Mouse (Mus musculus) embryo, embryonic 10 days (tissue): Measurements from ENCODE around the gene Rbm38.

ENCODE experiments used
- DNase-seq: peaks from one replicate; pipeline ENCODE4 v3.0.0-alpha.2; 2015; ENCODE audit warnings: low spot score

Rbm38 gene

GRCm38 (mm10) chr2:173020430-173020829 lies at the start of gene Rbm38:
Gene Rbm38 (plus strand): TSS chr2:173020498.
- no peak for DNase-seq

- DNase-seq: no peak
Measured at GRCm38 (mm10) chr2:172971865-172972264, 48.4 kb upstream of the Rbm38 start.

- DNase-seq: no peak
Measured at GRCm38 (mm10) chr2:172973806-172974565, 46.3 kb upstream of the Rbm38 start.

- DNase-seq: no peak
Measured at GRCm38 (mm10) chr2:172974701-172975100, 45.6 kb upstream of the Rbm38 start.

DNA sequence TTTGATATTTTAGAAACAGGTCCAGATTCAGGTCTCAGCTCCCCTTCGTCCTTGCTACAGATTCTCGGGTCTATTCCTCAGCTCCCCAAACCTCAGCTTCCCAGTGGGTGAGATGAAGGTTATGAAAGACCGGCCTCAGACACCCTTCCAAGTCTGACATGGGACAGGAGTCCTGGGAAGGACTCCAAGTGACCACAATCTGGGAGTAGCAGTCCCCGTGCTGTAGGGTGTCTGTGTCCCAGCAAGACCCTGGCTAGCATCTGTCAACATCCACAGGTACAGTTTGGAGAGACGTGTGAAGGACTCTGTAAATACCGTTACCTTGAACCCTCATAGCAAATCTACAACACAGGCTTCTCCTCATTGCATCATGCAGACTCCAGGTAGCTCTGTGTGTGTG lies 45.1 kb upstream of the Rbm38 start:
- no peak for DNase-seq

GRCm38 (mm10) chr2:172976661-172977238 lies 43.5 kb upstream of the Rbm38 start:
- DNase-seq: no peak

GRCm38 (mm10) chr2:172977409-172978130 lies 42.7 kb upstream of the Rbm38 start, which contains the start of gene Spo11:
Gene Spo11 (plus strand): TSS chr2:172977700.
- DNase-seq: no peak

DNA sequence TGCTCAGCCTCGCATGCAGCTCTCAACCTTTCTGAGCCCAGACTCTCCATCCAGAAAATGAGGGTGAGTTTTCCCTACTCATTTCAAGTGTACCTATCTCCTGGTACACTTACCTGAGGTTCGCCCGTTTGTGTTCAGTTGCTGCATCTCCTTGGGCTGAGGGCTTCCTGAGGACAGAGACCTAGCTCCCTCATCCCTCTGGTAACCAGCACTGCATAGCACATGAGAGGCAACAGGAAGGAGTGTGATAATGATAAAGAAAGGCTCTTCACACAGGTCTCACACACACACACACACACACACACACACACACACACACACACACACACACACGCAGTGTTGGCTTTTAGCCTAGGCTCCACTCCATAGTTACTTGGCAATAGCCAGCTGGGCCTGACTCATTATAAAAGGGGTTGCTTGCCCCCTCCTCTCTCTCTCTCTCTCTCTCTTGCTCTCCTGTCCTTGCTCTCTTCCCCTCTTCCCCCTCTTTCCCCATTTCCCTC lies 42.1 kb upstream of the Rbm38 start:
- no peak for DNase-seq

DNA sequence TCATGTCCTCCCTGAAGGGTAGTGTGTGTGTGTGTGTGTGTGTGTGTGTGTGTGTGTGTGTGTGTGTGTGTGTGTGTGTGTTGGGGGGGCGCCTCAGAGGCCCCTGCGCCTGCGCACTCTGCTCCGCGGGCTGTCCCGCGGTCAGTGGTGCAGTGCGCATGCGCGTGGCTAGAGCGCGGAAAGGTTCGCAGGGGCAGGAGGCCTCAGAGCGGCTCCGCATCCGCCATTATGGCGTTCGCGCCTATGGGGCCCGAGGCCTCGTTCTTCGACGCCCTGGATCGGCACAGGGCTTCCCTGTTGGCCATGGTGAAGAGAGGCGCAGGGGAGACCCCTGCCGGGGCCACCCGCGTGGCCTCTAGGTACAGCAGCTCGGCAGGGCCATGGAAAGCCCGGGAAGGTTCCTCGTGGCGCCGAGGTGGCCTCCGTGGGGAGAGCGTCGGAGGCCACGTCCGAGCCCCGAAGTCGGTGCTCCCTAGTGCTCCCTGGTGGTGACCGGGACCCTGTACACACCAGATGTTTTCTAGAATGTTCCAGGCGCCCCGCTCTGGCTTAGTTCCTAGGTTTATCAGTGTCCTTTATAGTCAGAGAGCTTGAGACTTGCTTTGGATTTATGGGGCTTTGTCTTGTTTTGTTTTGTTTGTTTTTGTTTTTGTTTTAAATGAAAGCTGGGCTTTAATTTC lies 40.5 kb upstream of the Rbm38 start:
- DNase-seq: no peak

DNA sequence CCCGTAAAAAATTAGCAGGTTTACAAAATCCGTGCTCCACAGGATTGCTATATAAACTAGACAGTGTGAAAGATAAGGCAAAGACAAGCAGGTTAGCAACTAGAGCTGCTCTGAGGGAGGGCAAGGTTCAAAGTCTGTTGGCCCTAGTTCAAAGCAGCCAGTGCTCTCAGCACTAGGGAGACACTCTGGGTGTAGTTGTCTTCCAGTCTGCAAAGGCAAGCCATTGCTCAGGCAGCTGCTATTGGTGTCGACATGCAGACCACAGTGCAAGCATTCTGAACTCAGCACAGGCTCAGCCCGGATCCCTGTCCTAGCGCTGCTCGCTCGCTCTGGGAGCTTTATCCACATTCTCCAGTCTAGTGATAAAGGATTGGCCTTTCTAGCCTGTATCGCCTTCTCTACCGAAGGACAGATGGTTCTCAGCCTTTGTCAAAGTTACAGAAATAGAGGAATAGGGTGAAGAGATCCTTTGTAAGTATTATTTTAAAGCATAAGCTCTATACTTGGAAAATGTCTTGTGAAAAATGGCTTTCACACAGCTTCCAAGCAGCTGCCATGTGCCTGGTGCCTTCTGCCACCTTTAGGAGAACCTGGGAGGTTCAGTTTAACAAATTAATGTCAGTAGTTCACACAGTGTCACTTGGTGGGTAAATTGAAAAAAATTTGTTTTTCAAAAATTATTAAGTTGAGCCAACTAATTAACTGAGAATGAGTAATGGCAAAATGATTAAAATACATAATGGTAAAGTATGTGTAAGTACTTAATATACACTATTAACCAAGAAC lies 37.3 kb upstream of the Rbm38 start:
- no peak for DNase-seq

DNA sequence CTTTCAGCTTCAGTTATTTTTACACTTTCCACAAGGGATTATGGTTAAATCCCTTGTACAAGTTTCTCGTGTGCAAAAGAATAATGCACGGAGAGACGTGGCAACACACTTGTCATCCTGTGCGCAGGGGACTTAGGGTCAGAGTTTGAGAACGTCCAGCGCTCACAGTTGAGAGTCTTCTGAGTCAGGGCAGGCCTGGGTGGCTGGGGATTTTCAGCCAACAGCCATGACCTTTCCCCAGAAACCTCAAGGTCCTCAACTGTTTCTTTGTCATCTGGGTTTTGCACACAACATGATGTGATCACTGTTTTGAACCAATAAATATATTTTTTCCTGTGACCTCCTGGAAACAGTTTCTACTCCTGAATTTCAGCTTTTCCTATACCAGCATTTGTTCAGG lies 30.1 kb upstream of the Rbm38 start:
- no peak for DNase-seq

DNA sequence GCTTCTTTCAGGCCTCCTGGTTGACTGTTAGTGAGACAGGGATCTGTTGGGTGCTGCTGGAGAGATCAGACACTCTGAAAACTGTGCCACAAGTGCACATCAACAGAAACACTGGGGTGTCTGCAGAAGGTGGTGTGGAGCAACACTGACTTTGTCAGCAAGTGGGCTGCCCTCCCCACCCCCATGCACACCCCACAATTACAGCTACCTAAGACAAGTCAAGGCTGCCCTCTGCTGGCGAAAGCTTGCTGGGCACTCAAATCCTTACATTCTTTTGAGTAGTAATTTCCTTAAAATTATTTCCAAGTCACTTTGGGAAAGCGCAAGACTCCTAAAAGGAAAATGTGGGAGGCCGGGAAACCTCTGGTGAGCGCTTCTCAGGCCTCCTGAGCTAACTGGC lies 24.1 kb upstream of the Rbm38 start:
- DNase-seq: peak; percentile 85

DNA sequence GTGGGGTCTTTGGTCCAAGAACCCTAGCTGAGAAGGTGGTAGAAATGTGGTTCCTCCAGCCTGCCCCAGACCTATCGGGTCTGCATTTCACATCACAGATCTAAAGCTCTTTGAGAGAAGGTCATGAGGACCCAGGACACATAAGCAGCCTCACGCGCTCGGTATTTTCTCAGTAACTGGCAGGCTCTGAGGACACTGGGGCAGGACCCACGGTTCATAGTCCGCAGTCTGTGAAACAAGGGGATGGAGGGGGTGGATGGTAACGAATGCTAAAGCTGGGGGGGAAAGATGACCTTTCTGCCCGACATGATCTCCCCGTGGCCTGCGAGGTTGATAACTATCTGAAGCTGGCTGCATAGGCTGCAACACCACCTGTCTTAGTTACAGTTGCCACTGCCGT lies 22.6 kb upstream of the Rbm38 start:
- DNase-seq: no peak

DNA sequence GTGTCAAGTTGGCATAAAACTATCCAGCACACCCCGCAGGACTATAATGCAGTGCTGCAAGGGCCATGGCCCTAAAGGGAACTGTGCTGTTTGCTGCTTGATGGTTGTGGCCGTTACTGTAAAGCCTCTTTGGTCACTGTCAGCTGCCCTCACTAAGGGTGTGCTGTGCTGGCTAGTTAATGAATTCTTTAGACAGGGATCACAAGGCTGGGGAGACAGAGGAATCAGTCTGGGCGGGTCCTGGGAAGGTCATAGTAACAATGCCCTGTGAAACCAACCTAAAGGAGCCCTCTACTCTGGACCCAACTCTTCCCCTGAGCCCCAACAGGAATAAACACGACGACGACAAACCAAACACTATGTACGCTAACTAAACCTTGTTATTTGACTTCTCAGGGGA lies 21.8 kb upstream of the Rbm38 start:
- no peak for DNase-seq

DNA sequence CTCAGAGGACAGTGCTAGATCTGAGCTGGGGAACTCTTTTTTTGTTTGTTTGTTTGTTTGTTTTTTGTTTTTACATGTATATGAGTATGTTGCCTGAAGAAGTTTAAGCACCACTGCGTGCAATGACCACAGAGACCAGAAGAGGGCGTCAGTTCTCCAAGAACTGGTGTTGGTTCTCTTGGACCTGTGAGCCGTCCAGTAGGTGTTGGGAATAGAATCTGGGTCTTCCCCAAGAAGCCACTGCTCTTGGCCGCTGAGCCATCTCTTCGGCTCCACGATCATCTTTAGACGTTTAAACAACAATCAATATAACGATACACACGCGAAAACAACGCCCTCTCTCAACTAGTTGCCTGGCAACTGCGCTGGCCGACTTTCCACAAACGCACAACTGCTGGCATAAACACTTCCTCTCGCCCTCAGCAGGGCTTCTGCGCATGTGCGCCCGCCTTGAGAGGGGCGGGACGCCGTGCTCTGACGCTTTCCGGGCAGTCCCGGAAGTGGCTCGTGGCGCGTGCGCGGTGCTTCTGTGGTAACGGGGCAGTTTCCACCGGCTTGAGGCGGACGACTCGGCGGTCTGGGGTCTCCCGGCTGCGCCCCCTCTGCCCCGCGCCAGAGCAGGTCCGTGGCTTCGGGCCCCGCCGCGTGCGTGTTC lies 20.5 kb upstream of the Rbm38 start, which contains the start of gene Rae1:
Gene Rae1, plus strand, starts transcription at position 488 of the 655 bp plus-strand sequence.
- peak; percentile 99 for DNase-seq

DNA sequence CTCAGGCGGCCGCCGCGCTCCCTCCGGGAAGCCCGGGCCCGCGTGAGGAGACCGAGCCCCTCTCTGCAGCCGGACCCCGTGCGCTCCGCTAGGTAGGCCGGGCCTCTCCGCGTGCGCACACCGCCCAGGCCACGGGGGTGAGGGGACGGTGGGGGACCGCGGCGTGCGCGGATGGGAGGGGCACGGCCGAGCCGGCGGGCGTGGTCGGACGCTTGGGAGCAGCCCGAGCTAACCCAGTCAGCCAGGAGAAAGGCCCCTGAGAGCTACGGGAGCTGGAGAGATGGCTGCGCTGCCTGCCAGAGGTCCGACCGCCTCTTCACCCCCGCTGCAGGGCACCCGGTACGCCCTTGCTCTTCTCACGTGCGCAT lies 20.0 kb upstream of the Rbm38 start:
- peak; percentile 63 for DNase-seq

DNA sequence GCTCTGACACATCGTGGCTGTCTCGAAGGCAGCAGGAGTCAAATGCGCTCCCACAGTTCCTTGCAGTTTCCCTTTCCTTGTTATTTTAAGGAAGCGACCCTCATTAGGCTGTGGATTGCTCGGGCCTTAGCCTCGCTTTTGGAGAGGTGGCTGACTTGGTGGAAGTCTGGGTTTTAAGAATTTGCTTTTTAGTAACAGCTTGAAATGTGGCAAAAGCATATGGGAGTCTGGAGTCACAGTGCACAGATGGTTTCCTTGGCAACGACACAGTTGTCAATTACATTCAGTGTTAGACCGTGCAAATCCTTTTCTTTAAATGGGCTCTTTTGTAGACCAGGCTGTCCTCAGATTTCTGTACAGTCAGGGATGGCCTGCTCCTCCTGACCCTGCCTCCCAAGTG lies 19.4 kb upstream of the Rbm38 start:
- no peak for DNase-seq

DNA sequence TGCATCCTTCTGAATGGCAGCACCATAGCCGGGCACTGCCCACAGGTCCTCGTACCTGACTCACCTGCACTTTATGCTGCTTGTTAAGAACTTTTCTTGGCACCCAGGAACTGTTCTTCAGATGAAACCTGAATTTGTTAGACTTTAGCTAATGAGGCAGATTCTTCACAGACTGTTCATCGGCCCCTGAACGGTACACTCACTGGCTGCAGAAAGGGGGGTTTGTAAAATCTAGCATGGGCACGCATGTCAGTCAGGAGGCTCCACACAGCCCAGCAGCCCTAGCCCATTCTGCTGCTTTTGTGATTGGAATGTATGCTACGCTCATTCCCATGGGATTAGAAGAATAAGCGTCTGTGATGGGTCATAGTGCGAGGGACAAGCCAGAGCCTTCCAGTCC lies 16.6 kb upstream of the Rbm38 start:
- DNase-seq: no peak

GRCm38 (mm10) chr2:173010220-173010717 lies 10.0 kb upstream of the Rbm38 start:
- DNase-seq: no peak

GRCm38 (mm10) chr2:173011440-173011839 lies 8.9 kb upstream of the Rbm38 start:
- DNase-seq: no peak
